Mouse (Mus musculus) urinary bladder, postnatal 36 days (tissue): ENCODE data around the gene Cnep1r1.

ENCODE experiments used
- DNase-seq, 2 experiments: peaks; one replicate each; pipeline ENCODE4 v3.0.0; 2022; ENCODE audit warnings: low spot score in 2 of 2, mixed read lengths in 1 of 2

Cnep1r1 gene

DNA sequence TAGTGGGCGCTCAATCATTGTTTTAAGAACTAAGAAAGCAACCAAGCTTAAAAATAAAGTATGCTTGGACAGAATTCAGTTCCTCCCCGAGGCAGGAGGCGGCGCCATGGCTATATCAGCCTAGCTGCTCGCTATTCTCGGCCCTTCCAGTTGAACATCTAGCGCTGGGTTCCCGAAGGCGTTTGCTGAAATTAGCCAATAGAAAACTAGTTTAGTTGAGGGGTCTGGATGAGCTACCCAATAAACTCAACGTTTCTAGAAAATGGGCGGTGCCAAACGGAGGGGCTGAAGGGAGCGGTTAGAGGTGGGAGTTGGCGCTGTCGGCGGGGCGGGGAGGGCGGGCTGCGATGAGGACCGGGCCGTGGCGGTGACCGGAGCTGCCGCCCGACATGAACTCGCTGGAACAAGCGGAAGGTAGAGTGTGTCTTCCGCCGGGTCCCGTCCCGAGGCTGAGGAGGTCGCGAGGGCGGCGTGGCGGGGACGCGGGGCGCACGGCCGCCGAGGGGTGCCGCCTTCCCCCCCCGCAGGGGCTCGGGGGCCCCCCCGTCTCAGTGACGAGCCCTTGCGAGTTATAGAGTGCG is at the start of gene Cnep1r1:
Cnep1r1 (plus strand) TSS at position 314 of the 581 bp plus-strand sequence.
- DNase-seq = peak; percentile 91 to 97

DNA sequence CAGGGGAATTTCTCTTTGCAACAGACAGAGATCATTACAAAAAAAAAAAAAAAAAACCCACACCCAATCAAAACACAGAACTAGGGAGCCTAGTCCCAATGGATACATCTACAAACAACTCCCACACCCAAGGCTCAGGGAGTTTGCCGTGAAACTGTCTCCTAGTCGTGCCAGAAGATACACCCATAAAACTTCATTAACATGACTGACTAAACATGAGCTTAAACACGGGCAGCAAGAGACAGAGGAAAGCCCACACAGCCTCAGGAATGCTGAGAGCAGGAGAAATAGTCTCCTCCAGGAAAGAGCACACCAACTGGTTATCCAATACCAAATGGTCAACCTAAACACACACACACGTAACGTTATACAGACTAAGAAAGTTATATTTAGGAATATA is 36.4 kb upstream of the Cnep1r1 start:
- no peak for DNase-seq

GRCm38 (mm10) chr8:88088006-88088405 is 30.6 kb upstream of the Cnep1r1 start:
- DNase-seq = no peak

GRCm38 (mm10) chr8:88091661-88092060 is 26.9 kb upstream of the Cnep1r1 start:
- no peak for DNase-seq

DNA sequence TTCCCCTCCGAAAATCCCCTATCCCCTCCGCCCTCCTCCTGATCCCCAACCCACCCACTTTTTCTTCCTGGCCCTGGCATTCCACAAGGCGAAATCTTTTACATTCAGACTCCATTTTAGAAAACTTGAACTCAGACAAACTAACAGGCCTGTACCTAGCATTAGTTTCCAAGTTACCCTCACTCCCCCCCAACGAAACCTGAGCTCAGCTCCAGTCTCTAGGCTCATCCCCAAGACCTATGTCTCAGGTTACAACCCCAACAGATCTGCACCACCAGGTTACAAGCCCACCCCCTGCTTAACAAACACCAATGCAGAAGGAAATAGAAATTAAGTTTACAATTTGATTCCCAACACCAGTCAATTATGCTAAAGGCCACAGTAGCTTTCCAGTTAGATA is 25.2 kb upstream of the Cnep1r1 start:
- DNase-seq = no peak

- DNase-seq = no peak
Observed at GRCm38 (mm10) chr8:88098856-88099255, 19.7 kb upstream of the Cnep1r1 start.

DNA sequence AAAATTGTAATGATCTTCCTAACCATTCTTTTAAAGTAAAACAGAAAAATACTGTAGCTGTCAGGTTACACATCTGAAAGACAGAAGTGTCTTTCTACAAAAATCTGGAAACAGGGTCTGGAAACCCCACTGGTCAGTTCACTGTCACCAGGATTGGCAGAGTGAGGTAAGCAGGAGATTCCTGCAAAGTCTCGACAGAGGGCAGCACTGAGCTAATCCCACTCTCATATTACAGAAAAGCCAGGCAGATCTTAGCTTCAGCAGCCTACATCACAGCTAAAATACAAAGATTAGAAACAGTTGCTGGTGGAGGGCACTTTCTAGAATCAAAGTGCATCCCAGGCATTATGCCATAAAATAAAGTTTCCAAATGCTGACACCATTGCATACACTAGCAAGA is 19.0 kb upstream of the Cnep1r1 start:
- DNase-seq = peak; percentile 10 to 17

DNA sequence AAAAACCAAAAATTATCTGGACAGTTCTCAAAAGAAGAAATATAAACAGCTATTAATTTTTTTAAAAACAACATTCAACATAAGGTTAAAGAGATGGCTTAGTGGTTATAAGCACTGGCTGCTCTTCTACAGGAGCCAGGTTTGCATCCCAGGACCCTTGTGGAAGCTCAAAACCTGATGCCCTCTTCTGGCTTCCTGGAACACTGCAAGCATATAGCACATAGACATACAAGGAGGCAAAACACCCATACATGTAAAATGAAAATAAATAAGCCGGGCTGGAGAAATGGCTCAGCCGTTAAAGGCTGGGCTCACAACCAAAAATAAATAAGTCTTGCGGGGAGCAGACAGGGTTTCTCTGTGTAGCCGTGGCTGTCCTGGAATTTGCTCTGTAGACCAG is 9.3 kb upstream of the Cnep1r1 start:
- DNase-seq = no peak

GRCm38 (mm10) chr8:88119076-88119475 is 507 bp downstream of the Cnep1r1 start:
- no peak for DNase-seq

DNA sequence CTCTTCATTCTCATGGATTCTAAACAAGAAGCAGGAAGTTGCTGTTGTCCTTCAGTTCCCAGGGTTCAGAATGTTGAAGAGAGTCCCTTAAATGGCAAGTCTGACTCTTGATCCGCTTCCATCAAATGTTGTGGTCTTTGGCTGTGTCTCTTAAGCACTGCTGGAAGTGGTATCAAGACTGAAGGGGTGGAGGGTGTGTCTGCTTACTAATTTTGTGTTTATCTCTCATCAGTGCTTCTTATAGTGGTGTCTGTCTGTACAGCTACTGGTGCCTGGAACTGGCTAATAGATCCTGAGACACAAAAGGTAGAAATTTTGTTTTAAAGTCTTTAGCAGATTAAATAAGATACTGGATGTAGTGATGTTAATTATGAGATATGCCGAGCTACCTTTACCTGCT is 6.3 kb downstream of the Cnep1r1 start:
- DNase-seq = no peak

DNA sequence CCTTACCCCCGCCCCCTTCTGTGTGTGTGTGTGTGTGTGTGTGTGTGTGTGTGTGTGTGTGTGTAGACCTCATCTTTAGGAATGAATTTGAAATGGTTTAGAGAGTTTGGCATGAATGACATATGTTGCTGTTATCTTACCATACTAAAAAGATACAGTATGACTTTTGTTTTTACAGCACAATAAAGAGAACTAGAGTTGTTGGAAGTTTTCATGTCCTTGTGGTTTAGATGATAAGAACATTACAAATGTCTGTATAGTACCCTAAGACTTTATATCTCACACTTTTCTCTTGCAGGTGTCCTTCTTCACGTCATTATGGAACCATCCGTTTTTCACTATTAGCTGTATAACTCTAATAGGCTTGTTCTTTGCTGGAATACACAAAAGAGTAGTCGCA is 10.8 kb downstream of the Cnep1r1 start:
- DNase-seq = no peak

- peak; percentile 8 to 13 for DNase-seq
Observed at GRCm38 (mm10) chr8:88130754-88131317, 12.3 kb downstream of the Cnep1r1 start.

GRCm38 (mm10) chr8:88137748-88138484 is 19.3 kb downstream of the Cnep1r1 start, which contains the start of gene Heatr3:
Gene Heatr3 (plus strand): TSS chr8:88137855.
- DNase-seq = peak; percentile 96 to 98

GRCm38 (mm10) chr8:88139256-88139655 is 20.7 kb downstream of the Cnep1r1 start:
- no peak for DNase-seq

GRCm38 (mm10) chr8:88141629-88142028 is 23.1 kb downstream of the Cnep1r1 start:
- no peak for DNase-seq

DNA sequence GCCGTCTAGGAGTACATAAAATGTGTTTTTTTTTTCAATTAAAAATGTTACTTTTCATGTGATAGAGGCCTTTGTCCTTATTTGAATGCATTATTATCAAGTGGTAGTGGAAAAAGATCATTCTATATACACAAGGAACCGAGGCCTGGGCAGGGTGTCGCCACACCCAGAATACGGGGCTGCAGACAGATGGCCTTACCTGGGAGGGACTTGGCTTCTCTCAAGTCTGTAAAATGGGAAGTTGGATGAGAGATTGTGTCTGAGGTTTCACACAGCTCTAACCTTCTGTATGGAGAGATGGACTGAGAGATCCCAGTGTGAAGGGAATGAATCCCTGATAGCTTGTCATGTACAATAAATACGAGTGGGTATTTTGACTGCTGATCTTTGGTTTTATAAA is 25.5 kb downstream of the Cnep1r1 start:
- DNase-seq = no peak

GRCm38 (mm10) chr8:88150910-88151371 is 32.4 kb downstream of the Cnep1r1 start:
- DNase-seq = no peak

DNA sequence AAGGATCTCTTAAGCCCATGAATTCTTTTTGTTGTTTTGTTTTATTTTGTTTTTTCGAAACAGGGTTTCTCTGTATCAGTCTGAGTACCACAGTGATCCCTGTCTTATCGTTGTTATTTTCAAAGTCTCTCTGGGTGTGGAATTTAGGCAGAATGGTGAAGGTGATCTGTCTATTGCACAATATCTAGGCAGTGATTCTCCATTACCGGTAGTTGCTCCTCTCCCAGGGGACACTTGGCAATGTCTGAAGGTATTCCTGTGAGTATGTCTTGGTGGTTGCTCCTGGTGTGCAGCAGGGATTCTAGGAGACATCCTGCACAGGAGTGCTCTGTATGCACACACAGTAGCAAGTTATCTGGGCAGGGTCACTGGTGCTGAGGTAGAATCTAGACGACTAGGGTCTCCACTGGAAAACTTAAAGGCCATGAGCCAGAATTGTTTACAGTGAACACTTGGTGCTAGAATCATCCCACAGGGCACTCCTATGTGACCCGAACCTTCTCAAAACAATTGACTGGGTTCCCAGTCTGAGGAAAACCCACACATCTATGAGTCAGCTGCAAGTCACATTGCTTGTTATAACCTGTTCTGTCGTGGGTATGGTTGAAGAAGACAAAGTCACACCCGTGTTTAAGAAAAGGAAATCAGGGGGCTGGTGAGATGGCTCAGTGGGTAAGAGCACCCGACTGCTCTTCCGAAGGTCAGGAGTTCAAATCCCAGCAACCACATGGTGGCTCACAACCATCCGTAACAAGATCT is 41.8 kb downstream of the Cnep1r1 start:
- DNase-seq = no peak

- peak; percentile 54 to 60 for DNase-seq
Observed at GRCm38 (mm10) chr8:88161439-88161838, 42.9 kb downstream of the Cnep1r1 start.

DNA sequence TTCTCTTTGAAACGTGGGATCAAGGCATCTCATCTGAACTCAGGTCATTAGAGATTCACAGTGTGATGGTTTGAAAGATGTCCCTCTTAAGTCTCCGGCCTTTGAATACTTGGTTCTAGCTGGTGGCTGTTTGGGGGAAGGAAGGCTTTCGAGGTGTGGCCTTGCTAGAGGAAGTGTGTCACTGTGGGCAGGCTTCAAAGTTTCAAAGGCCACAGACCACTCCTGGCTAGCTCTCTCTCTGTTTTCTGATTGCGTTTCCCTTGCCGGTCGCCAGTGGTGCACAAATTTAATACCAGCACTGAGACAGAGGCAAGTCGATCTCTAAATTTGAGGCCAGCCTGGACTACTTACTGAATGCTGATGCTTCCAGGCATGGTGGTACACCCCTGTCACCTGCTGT is 56.7 kb downstream of the Cnep1r1 start:
- no peak for DNase-seq

DNA sequence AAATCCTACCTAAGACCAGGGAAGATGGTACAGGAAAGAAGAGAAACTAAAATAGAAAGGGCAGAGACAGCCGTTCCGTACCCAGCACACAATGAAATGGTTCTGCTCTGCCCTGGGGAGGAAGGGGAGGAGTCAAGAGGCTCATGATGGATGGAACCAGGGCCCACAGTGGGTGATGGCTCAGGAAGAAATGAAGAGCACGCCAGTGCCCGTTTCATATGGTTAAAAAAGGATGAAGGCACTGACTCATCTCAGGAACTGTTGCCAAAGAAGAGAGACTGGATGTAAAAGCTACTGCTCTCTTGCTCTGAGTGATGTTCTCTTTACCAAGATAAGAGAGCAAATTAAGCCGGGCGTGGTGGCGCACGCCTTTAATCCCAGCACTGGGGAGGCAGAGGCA is 58.7 kb downstream of the Cnep1r1 start:
- DNase-seq = no peak

DNA sequence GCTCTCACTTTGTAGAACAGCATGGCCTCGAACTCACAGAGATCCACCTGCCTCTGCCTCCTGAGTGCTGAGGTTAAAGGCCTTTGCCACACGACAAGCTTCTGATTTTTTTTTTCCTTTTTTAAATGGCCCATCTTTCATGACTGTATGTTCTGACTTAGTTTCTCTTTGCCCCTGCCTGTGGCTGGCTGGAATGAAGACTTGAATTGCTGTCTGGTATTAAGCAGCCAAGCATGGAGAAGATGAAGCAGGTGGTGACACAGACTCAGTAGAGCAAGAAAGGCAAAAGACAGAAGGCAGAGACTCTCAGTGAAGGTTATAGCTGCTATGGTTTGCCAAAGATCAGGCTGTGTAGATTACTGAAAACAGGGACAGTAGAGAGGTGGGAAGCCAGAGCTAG is 64.6 kb downstream of the Cnep1r1 start:
- no peak for DNase-seq
